Mouse (Mus musculus): Measurements from ENCODE around the gene Trim69. TPM values are rescaled to one million over a fixed set of nuclear protein-coding genes. Genes with fewer than 3 reads are reported as not detected.
A peak's percentile ranks its signal among the peaks of the same experiment; 100 is the strongest.

Trim69 gene
- polyA plus RNA-seq (2012; rRNA removed): 0.12 and 0.15 TPM in 2 replicates

- 40% methylated on average over 2 of the region's 2 CpGs for WGBS
- peak; percentile 60 for DNase-seq (ENCODE audit: low read depth, low spot score)
Observed at GRCm38 (mm10) chr2:122160680-122161079, at the start of gene Trim69. Gene Trim69 (plus strand): TSS chr2:122160700.

- WGBS: 92% methylated on average over 2 of the region's 2 CpGs
Observed at GRCm38 (mm10) chr2:122116888-122117287, 43.6 kb upstream of the Trim69 start.

DNA sequence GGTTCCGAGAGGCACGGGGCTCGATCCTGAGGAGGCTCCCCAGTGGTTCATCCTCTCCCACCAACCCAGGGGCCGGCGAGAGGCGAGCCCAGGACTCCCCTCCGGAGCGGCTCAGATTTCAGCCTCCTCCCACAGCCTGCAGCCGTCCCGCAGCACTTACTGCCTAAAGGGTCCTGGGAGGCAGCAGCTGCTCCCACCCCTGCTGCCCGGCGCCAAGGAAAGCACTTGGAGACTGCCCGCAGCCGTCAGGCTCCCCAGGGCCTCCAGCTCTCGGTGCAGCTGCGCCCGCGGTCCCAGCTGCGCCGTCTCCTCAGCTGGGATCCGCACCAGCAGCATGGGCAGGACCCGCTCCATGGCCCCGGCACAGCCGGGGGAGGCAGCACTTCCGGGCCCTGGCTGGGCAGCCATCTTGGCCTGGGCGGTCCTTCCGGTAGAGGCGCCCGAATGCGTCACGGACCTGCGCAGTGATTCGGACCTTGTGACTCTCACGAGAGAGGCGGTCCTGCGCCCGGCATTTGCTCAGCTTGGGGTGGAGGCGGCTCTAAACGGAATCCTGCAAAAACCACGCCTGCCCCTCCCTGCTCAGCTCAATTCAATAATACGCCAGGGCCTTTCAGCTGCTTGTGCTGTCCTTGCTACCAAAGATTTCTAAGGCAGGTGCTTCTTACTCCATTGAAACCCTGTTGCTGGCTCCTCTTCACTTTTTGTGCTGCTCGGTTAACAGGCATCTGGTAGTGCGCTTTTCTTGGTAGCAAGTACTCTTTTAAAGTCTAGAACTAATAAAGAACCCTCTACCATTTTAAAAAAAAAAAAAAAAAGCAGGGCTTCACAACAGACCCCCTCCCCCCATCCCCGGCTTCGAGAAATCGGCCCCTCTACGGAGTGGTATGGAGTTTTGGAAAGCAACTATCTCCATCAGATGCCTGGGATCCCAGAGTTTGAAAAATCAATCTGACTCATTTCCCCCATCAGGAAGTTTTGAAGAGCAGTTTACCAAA is 42.2 kb upstream of the Trim69 start, which contains the start of gene Spg11:
TSS of gene Spg11 (minus strand) at position 426 of the 998 bp plus-strand sequence.
- DNase-seq (ENCODE audit: low read depth, low spot score): peak; percentile 85
- WGBS: under 1% methylated on average over 47 of the region's 47 CpGs

More at GRCm38 (mm10) chr2:122116888-122117287, 43.6 kb upstream of the Trim69 start:
- DNase-seq (ENCODE audit: low read depth, low spot score): no peak

DNA sequence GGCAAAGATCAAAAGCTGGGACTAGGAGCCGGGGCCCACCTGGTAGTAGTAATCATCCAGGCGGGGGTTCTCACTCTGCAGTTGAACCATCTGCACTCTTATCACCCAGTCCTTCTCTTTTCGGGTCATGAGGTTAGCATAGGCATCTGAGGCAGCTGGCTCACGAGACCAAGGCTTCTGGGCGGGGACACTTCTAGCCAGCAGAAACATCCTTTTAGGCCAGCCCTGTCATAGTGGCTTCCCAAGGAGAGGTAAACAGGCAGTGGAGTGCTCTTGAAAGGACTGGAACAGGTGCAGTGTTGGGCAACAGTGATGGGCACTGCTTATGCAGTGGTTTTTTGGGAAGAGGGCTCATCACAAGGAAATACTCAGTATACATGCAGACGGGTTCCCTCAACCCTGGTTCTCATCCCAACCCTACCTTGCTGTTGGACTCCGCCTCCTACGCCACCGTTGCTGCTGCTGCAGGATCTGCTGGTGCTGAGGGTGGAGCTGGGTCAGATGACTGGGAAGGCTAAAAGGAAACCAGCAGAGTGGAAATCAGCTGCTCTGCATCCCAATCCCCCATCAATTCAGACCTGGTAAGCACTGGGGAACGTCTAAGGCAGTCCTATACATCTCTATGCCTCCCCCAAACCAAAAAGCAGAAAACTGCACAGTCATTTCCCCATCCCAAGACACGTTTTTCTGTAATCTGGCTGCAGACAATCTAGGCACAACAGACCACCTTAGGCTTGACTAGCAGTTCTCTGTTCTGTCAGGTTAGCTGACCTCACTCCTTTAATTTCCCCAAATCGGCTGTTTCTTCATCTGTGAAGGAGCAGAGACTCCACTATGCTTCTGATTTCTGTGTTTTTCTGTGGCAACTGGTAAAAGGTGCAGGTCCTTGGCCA is 34.6 kb upstream of the Trim69 start:
- 55% methylated on average over 12 of the region's 12 CpGs for WGBS
- DNase-seq (ENCODE audit: low read depth, low spot score): no peak

DNA sequence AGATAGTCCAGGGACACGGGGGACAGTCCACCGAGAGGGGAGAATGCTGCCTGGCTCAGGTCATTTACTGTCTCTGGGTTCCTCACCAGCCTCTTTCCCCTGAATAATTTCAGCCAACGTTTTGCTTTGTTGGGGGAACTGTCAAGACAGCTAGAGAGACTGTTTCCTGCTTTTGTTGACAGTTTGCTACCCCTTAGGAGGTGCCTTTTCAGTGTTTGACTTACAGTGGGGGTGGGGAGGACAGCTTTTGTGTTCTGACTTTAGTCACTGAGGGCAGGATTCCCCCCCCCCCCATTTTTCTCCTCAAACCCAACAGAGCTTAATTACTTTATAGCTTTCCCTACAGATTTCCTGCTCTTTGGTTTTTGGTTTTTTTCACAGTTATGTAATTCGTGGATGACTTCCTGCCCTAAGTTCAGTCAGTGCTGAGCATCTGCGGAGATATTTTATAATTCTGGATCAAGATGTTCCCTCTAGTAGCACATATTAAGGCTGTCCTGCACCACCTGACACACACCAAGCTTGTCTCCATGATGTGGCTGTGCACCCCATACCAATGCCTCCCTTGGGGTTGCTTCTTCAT is 33.6 kb upstream of the Trim69 start:
- no peak for DNase-seq (ENCODE audit: low read depth, low spot score)
- 15% methylated on average over 5 of the region's 5 CpGs for WGBS

DNA sequence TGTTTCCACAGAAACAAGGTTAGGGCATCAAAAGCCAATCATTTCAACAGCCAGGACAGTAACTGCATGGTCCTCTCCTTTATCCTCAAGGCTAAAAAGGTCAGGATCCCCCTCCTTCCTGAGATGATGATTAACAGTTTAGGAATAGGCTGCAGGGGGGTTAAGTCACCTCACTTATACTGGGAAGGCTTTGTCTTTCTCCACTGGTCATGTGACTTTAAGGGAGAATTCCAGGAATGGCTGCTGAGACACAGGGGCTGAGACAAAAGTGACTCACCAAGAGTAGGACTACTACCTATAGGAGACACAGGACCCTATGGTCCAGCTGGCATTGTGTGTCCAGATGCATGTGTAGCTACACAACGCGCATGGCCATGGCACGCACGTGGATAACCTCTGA is 32.9 kb upstream of the Trim69 start:
- WGBS: 92% methylated on average over 4 of the region's 4 CpGs
- no peak for DNase-seq (ENCODE audit: low read depth, low spot score)

GRCm38 (mm10) chr2:122132078-122132477 is 28.4 kb upstream of the Trim69 start:
- 89% methylated on average over 2 of the region's 2 CpGs for WGBS
- no peak for DNase-seq (ENCODE audit: low read depth, low spot score)

- WGBS: 82% methylated on average over 2 of the region's 2 CpGs
- no peak for DNase-seq (ENCODE audit: low read depth, low spot score)
Observed at GRCm38 (mm10) chr2:122132618-122133017, 27.9 kb upstream of the Trim69 start.

GRCm38 (mm10) chr2:122137839-122138465 is 22.5 kb upstream of the Trim69 start:
- WGBS: 29% methylated on average over 5 of the region's 5 CpGs
- no peak for DNase-seq (ENCODE audit: low read depth, low spot score)

DNA sequence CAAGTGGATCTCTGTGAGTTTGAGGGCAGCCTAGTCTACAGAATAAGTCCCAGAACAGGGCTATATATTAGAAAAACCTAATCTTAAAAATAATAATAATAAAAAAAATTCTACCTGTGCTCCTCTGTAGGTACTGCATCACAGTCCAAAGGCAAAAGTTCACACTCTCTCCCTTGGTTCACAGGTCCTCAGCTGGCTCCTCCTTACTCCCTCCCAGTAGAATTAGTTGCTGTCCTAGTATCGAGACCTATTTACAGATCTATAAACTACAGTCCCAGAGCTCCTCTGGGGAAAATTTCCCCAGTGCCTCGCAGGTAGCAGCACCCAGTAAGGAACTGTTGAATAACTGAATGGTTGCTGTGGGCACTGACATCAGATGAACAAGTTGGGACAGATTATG is 19.7 kb upstream of the Trim69 start:
- 36% methylated on average over 2 of the region's 2 CpGs for WGBS
- no peak for DNase-seq (ENCODE audit: low read depth, low spot score)

GRCm38 (mm10) chr2:122141332-122141967 is 19.1 kb upstream of the Trim69 start:
- DNase-seq (ENCODE audit: low read depth, low spot score): no peak
- 70% methylated on average over 5 of the region's 5 CpGs for WGBS

- no peak for DNase-seq (ENCODE audit: low read depth, low spot score)
- WGBS: 96% methylated on average over 3 of the region's 3 CpGs
Observed at GRCm38 (mm10) chr2:122143111-122143510, 17.4 kb upstream of the Trim69 start.

DNA sequence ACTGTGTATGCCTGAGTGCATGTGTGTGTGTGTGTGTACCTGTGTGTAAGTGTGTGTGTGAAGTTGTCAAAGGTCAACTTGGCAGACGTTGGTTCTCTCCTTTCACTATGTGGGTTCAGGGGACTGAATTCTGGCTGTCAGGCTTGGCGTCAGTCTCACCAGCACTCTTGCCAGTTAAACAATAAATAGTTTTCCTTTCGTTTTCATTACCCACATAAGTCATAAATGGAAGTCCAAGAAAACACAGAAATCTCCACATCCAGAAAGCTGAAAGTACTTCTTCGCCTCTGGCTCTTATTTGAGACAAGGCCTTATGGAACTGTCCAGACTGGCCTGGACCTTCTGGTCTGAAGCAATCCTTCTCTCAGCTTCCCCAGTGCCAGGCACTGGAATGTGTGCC is 14.7 kb upstream of the Trim69 start:
- DNase-seq (ENCODE audit: low read depth, low spot score): no peak
- WGBS: 31% methylated on average over 4 of the region's 4 CpGs

DNA sequence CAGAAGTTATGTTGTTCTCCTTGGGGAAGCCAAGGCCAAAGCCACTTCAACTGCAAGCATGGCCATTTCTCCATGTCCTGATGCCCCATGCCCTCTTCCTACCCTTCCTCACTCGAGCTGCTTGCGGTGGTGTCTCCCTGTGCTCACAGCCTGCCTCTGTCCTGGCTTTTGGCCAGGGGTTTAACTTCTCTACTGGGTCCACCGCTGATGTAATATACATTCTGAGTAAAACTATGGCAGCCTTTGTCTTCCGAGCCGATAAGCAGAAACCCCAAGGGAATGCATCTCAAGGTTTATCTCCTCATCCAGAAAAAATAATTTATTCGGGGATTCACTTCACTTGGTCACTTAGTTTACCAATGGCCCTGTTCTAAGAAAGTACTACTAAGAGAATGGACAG is 13.8 kb upstream of the Trim69 start:
- WGBS: 71% methylated on average over 6 of the region's 6 CpGs
- no peak for DNase-seq (ENCODE audit: low read depth, low spot score)

- WGBS: under 1% methylated on average over 40 of the region's 40 CpGs
- peak; percentile 88 for DNase-seq (ENCODE audit: low read depth, low spot score)
Observed at GRCm38 (mm10) chr2:122147508-122148241, 12.8 kb upstream of the Trim69 start, which contains the start of gene B2m. Gene B2m (plus strand): TSS chr2:122147686.

DNA sequence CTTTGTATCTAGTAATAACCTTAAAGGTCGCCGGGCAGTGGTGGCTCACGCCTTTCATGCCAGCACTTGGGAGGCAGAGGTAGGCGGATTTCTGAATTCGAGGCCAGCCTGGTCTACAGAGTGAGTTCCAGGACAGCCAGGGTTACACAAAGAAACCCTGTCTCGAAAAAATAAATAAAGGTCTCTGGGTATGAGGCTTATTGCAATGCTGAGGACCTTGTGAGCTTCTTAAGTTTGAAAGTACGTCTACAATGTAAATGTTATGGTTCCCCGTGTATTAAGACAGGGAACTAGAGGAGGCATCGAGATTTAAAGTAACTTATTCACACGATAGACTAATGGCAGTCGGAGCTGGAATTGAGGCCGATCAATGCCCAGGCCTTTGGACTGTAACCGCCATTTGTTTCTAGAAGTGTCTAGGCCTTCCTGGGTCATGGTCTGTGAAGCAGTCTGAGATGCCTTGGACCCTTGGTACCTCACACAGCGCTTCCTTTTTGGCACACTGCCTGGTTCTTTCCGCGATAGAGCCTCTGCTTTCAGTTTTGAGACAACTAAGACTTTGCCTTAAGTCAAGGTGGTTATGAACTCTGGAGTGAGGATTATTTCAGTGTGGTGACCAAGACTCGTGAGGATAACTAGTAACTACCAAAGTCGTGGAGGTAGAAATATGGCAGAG is 12.1 kb upstream of the Trim69 start:
- WGBS: under 1% methylated on average over 18 of the region's 18 CpGs
- DNase-seq (ENCODE audit: low read depth, low spot score): peak; percentile 89

DNA sequence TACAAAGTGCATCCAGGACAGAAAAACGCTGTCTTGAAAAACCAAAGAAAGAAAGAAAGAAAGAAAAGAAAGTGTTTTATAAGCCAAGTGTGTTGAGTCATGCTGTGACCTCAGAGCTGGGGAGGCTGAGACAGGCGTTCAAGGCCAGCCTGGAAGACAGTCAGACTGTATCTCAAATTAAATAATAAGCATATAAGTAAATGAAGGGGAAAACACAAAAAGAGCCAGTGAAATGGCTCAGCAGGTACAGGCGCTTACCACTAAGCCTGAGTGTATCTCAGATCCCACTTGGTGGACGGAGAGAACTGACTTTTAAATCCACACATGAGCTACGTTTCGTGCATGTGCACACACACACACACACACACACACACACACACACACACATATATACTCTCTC is 11.2 kb upstream of the Trim69 start:
- no peak for DNase-seq (ENCODE audit: low read depth, low spot score)

DNA sequence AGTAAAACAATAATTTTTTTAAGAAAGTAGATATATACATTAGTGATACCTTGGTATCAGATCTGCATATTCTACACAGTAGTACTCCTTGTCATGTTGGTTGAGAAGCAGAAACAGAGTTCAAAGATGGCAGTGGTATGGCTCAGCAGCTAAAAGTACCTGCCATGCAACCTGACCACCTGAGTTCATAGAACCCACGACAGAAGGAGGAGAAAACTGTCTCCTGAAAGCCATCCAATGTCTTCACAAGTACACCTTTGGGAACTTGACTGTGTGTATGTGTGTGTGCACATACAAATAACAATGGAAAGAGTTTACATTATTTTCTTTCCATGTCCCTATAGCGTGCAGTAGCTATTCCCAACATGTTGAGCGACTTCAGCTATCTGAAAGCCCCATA is 10.8 kb upstream of the Trim69 start:
- DNase-seq (ENCODE audit: low read depth, low spot score): no peak
- WGBS: 61% methylated on average over 3 of the region's 3 CpGs

More for the DNA sequence above, 11.2 kb upstream of the Trim69 start:
- 69% methylated on average over 6 of the region's 6 CpGs for WGBS
